Mouse (Mus musculus): ENCODE results near the gene Oxct2a.
"Not testable (repeated sequence)": the region's sequence is repeated elsewhere in the genome, so short reads cannot be mapped to it uniquely, and the experiment has no call there.

Gene Oxct2a

DNA sequence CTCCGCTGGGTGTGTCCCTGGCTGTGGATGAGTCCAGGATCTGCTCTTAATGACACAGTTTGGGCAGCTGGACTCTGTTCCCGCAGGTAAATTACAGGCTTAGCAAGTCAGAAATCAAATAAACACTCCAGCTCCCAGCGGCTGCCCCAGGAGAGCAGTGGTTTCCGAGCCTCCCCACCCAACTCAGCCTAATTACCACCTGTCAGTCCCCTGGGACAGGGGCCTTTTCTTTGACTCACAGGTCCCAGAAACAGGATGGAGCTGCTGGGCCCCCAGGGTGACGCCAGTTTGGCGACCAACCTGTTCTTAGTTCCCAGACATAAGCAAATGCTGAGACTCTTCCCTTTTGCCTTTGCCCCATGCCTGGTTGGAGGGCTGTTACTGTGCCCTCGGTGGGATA, 11.6 kb downstream of the Oxct2a start:
- DNase-seq, result no peak

DNA sequence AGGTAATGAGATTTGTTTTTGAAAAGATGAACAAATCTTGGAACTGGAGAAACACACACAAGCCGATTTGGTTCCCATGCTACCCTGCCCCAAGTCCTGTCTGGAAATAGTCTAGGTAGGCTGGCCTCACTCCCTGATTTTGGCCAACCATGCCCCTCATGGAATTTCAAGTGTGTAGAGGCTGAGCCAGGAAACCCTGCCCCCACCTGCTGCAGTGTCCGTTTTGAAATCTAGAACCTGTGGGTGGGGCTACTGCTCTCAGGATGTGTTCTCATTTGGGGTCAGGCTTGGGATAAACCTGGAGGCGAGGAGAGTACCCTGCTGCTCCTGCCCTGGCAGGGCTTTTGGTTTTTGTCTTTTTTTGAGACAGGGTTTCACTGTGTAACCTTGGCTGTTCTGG, 15.1 kb downstream of the Oxct2a start:
- no peak for DNase-seq

DNA sequence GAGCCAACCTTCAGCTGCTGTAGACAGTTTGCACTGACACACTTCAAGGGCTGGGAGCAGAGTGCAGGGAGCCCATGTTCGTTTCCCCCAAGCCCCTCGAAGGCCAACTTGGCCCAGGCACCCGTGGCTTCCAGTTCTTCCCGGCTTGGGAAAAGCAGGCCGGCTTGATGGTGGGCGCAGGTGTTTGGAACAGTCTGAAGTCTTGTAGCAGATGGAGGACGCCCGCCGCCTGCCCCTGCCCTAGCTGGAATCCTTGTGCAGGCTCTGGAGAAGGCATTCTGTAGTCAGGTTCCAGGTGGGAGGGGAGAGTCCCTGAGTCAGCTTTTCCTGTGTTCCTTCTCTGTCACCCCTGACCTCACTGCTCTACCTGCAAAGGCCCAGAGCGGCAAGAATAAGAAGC, 16.4 kb downstream of the Oxct2a start:
- no peak for DNase-seq

DNA sequence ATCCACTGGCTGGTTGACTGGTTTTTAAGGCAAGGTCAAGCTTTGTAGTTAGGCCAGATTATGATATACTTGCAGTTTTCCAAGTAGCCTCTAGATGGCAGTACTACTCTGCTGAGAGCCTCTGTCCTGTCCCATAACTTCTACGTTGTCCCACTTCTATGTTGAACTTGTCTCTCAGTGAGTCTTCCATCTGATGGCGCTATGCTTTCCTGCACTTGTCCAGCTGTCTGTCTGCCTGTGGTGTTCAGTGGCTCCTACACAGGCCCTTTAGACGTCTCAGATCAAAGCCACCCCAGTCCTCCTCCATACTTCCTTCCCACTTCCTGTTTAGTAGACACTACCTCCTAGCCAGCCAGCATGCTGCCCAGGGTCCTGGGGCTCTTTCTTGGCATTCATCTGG, 17.6 kb downstream of the Oxct2a start:
- DNase-seq, result peak; percentile 53

DNA sequence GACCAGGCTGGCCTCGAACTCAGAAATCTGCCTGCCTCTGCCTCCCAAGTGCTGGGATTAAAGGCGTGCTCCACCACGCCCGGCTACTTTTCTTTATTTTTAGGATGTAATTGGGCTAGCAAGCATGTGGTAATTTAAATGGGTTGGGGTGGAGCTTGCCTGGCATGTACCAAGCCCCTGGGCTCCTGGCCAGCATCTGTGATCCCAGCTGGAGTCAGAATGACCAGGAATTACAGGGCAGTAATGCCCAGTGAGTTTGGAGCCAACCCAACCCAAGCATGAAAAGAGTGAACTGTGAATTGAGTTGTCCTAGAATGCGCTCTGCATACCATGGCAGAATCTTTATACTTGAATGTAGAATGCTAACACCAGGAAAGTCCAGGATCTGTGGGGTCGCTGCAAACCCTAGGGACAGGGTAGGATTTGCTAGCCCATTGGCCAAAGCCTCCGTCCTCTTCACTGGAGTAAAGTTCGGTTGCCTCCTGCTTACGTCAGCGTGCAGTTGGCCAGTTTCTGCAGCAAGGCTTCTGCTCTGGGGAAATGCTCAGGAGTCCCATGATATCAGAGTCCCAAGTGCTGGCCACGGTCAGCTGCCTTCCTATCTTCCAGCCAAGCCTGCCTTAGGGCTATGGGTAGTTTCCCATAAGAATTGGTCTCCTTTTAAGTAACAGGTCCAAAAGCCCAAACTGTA, 24.3 kb downstream of the Oxct2a start:
- DNase-seq, result peak; percentile 48

DNA sequence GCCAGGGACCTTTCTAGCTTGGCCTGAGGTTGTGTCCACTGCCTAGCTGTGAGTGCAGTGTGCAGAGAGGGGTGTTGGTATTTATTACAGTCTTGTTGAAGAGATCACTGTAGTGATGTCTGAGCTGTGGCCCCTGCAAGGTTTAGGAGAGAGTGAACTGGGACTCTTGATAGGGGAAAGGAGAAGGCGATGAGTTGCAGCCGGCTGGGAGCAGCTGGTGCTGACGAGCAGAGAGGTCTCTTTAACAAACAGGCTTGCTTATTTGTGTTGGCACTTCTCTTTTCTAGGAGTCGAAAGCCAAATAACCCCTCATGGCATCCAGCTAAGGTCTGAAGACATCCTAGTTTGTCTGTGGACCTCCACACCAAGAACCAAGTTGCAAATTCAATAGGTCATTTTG, 25.2 kb downstream of the Oxct2a start:
- DNase-seq, result peak; percentile 64

DNA sequence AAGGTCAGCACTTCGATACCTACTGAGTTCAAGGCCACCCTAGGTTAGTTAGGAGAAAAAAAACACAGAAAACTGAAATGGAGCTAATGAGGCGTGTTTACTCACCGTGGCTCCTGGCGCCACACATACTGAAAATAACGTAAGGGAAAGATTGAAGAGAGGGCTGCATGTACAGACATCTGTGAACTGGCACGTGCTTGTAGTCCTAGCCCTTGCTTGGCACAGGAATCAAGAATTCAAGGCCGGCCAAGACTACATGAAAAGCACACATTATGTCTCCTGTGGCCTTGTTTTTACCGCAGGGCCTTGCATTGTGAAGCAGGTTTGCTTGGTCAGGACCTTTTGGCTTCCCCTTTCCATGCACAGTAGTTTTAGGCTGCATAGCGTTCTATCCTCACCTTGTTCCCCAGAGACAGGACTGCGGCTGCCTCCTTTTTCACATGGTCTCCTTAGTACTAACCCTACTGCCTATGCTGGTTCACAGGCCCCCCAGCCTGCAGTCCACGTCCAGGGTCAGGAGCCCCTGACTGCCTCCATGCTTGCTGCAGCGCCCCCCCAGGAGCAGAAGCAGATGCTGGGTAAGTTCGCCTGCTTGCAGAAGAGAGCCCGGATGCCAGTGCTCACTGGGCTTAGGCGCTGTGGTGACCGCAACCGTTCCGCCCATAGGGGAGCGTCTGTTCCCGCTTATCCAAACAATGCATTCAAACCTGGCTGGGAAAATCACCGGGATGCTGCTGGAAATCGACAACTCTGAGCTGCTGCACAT, 26.1 kb downstream of the Oxct2a start:
- no peak for DNase-seq

DNA sequence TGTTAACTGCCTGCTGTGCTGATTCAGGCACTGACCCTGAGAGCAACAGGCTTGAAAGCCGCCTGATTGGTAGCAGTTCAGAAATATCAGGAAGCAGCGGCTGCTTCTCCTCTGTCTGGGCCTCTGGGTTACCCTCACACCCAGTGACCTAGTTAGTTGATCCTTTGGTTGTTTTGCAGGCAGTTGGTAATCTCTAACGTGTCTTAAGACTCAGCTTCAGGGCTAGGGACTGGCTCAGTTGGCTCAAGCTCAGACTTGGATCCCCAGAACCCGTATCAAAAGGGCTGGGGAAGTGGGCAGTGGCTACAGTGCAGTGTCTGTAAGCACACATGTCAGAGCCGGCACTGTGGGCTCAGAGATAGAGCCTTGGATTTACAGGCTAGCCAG, 27.3 kb downstream of the Oxct2a start:
- DNase-seq, result no peak

DNA sequence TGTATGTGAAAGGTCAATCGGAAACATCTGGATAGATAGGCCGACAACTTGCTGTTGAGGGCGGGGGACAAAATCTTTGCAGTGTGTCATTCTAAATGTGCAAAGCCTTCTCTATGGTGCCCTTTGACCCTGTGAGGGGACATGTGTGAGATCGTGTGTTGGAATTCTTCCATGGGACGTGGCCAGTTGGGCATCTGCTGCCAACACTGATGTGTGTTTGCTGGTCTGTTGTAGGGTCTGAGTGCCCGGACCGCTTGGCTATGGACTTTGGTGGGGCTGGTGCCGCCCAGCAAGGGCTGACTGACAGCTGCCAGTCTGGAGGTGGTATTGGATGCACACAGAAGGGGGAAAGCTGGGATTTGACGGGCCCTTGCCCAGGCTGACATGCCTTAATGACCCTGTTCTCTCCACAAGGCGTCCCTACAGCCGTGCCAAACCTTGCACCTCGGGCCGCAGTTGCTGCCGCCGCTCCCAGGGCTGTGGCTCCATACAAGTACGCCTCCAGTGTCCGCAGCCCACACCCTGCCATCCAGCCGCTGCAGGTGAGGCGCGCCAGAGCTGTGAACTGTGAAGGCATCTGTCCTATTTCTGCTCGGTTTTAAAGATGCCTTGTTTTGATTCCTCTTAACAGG, 27.8 kb downstream of the Oxct2a start:
- DNase-seq, result no peak

DNA sequence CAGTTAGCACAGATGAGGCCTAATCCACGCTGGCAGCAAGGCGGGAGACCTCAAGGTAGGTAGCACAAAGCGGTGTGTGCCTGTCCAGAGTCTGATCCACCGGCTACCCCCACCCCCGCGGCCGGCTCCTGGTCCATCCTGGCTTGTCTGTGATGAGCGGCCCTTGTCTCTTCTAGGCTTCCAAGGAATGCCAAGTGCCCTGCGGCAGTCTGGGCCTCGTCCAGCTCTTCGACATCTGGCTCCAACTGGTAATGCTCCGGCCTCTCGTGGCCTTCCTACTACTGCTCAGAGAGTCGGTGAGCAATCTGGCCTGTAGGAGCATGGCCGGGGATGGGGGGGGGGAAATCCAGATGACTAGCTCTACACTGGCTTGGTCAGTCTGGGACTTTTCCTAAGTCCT, 28.4 kb downstream of the Oxct2a start:
- not testable (repeated sequence) for DNase-seq

DNA sequence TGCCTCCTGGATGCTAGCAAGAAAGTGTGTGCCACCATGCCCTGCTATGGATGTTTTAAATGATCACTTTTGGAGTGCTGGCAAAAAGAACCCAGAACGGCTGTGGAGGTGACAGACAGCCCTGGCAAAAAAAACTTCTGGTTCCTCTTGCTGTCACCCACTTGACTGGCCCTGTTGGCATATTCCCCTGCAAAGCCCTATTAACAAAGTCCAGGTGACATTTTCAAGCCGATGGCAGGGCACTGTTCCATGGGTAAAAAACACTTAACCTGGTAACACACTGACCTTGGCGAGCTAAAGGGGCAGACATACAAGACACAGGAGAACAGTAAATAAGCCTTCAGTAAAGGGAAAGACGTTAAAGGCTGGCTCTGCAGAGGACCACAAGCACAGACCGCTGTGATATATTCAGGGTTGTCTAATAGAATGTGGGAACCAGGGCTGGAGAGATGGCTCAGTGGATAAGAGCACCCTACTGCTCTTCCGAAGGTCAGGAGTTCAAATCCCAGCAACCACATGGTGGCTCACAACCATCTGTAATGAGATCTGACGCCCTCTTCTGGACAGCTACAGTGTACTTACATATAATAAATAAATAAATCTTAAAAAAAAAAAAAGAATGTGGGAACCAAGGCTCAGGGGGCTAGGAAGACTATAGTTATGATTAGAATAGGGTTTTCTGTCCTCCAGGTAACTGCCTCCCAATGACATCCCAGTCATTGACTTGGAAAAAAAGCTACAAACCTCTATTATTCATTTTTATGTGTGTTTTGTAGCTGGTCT, 29.6 kb downstream of the Oxct2a start:
- no peak for DNase-seq

DNA sequence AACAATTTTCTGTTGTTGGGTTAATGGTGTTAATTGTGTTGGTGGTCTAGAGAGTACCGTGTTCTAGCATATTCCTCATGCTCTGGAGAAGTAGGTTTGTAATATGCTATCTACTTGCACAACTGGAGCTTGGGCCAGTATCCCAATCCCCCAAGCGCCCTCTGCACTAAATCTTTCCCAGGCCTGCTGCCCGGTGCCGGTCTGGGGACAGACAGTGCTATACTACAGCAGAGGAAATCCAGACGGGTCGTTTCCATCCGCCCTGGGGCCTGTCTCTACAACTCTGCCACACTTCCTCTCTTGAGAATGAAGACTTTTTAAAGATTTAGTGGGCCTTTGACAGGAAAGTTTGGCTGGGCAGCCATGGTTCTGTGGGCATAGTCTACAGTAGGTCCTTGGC, 30.4 kb downstream of the Oxct2a start:
- peak; percentile 61 for DNase-seq

DNA sequence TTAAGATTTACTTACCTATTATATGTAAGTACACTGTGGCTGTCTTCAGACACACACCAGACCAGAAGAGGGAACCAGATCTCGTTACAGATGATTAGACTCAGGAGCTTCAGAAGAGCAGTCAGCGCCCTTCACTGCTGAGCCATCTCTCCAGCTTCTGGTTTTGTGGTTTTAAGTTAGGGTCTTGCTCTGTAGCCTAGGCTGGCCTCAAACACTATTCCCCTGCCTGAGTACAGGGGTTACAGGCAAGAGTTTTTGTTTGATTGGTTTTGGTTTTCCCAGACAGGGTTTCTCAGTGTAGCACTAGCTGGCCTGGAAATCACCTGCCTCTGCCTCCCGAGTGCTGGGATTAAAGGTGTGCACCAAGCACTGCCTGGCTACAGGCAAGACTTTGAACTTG, 31.0 kb downstream of the Oxct2a start:
- DNase-seq, result no peak

DNA sequence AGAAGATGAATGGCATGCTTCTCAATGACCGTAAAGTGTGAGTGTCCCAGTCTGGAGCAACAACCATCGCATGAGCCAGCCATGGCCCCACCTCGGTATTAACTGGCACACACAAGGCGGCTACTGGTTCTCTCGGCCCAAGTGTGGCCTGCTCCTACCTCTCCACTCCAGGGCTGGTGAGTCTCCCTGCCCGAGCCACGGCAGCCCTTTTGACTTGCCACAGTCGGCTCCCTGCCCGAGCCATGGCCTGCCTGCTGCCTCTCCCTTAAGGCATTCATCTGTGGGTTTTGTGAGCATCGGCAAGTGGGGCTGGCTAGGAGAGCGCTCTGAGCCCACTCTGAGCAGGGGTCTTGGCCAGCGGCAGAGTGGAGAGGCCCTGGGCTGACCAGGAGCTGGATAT, 34.4 kb downstream of the Oxct2a start:
- DNase-seq, result no peak

DNA sequence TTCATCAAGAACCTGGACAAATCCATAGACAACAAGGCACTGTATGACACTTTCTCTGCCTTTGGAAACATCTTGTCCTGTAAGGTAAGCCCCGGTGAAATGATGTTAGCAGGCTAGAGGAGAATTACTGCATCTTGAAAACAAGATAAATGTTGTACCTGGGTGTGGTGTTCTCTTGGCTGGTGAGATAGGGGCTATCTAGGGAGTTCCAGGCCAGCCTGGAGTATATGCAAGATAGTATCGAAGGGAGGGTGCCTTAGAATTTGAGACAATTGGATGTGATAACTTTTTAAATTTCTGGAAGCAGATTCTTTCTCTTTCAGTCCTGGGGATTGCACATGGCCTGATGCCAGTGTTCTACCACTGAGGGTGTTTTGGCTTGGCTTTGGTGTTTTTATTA, 36.6 kb downstream of the Oxct2a start:
- no peak for DNase-seq

DNA sequence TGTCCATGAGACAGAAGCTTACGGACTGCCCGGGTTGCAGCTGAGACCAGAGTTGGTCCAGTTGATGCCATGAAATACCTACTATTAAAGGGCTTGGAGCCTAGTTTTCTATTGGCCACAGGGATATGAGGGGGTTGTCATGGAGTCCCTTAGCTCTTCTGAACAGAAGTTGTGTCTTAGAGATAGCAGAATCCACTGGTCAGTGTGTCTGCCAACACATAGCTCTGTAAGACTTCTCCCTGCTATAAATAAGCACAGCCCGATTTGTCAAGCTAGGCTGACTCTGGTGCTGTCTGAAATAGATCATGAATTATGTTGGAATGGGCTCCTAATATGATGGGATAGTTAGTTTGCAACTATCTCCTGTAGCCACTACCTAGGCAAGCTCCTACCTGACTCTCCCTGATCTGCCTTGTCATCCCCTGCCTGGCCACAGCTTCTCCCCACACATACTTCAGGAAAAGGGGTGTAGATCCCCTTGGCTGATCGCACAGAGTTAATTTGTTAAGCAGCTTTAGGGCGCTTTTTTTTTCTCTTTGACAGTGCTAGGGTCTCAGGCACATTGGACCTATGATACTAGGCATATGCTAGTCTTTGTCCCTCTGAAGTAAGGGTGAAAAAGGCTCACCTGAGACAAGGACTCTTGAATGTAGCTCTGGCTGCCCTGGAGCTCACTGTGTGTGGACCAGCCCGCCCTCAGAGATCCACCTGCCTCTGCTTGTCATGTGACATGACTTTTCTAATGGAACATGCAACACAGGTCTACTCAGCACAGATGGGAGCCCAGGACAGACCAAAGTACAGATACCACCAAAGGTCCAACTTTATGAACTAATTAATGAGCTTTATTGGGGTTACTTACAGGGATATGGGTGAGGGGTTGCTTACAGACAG, 38.5 kb downstream of the Oxct2a start:
- DNase-seq, result no peak

DNA sequence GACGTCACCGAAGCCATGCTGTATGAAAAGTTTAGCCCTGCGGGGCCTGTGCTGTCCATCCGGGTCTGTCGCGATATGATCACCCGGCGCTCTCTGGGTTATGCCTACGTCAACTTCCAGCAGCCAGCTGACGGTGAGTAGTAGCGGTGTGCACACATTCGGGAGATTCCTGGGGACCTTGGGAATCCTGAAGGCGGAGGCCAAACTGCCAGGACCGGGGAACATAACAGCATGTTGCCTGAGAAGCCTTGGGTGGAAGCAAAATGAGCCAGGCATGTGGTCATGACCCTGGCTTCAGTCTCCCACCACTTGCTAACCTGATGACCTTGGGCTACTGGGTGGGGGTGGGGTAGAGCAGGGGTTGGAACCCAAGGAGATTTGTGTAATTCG, 39.8 kb downstream of the Oxct2a start:
- DNase-seq, result not testable (repeated sequence)

DNA sequence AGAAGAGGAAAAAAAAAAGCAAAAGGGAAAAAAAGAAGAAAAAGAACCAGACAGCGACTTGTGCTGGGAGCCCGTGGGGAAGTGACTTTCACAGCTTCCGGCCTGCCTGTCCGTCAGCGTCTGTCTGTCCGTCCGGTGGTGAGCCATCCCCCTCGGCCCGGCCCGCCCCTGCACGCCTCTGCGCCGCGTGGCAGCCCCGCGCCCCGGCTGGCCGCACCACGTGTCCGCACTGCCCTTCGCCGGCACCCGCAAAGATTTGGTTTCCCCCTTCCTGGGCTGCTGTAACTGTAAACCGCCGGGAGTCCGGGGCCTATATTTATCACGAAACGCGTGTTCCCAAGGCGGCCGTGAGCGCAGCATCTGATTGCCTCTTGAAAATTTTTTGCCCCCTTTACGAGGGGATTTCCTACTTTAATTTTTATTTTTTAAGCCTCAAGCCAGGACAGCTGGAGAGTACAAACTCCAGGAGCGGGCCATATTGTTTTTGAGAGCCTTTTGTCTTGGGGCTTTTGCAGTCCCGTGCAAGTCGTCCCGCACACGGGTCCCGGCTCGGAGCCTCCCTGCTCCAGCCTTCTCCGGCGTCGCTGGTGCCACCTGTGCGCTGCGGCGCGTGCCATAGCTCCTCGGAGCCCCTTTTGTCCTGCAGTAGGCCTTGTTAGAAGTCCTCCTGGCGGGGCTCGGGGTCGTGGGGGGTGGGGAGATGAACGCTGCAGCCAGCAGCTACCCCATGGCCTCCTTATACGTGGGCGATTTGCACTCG, 40.3 kb downstream of the Oxct2a start:
- peak; percentile 49 for DNase-seq

DNA sequence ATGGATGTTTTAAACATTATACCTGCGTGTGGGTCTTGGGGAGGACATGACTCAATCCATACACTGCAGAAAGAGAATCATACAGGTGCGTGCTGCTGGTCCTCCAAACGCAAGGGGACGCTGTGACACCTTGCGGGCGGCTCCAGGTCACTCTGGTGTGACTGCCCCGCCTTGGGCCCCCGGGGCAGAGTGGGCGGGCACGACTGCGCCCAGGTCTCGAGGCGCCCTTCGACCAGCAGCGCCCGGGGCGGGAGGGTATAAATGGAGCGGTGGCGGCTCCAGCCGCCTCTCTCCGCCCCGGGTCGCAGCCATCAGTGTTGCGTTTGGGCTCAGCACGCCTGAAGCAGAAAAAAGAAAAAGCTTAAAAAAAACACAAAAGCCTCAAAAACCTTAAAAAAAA, 40.9 kb downstream of the Oxct2a start:
- peak; percentile 95 for DNase-seq

DNA sequence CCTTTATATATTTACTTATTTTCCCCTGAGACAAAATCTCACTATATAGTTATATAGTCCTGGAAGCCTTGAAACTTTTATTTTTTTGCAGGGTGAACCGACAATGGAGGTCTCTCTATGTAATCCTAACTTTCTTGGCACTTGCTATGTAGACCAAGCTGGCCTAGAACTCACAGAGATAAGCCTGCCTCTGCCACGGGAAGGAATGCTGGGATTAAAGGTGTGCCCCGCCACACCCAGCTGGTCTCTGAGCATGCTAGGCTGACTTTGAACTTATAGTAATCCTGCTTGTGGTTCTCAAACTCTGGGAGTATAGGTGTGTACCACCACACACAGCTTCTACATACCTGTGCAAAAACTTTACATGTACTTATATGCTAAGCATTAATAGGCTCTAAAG, 43.3 kb downstream of the Oxct2a start:
- no peak for DNase-seq

Measured in kidney, postnatal 14 days (tissue).